Mouse (Mus musculus): ENCODE measurements around the gene Cracr2b. TPM values are rescaled to one million over a fixed set of nuclear protein-coding genes. Genes with fewer than 3 reads are reported as not detected.
A peak's percentile ranks its signal among the peaks of the same experiment; 100 is the strongest.

Gene Cracr2b
- polyA plus RNA-seq, 1 experiment from 2014 or later: 4.3 TPM

- H3K36me3 ChIP-seq (replicated peaks): peaks cover 12% of the 10 kb centered on the region; the same call in 1 of the 2 replicates
- peaks cover 34% of the 10 kb centered on the region for H3K4me1 ChIP-seq
- H3K27ac ChIP-seq: no peak overlapping the region
- no peak overlapping the region for H3K9ac ChIP-seq
- H3K4me2 ChIP-seq: no peak overlapping the region
- no peak for ATAC-seq (ENCODE audit: low FRiP score)
- H3K27me3 ChIP-seq: peaks cover 69% of the 10 kb centered on the region
- WGBS: 80% methylated on average over 5 of the region's 5 CpGs
- H3K4me3 ChIP-seq (replicated peaks): no peak overlapping the region
- no peaks in the 10 kb centered on the region for H3K9me3 ChIP-seq
Observed at GRCm38 (mm10) chr7:141460001-141460390, 898 bp upstream of the Cracr2b start.

GRCm38 (mm10) chr7:141461521-141462332 is 833 bp downstream of the Cracr2b start:
- Histone ChIP-seq H3K4me3 (replicated peaks) (peak overlapping the region; percentile 38), H3K27me3 (peaks cover 81% of the 10 kb centered on the region), H3K27ac (no peak overlapping the region), H3K9me3 (no peaks in the 10 kb centered on the region), H3K4me1 (peaks cover 25% of the 10 kb centered on the region), H3K4me2 (peak overlapping the region; percentile 58), H3K9ac (peak overlapping the region; percentile 47), H3K36me3 (replicated peaks) (peaks cover 12% of the 10 kb centered on the region; the same call in 1 of the 2 replicates)
- whole genome bisulfite sequencing: 3% methylated on average over 52 of the region's 59 CpGs
- no peak for ATAC-seq (ENCODE audit: low FRiP score)

- no peak for ATAC-seq (ENCODE audit: low FRiP score)
- Histone ChIP-seq H3K27ac (no peak overlapping the region), H3K4me1 (peaks cover 30% of the 10 kb centered on the region), H3K4me3 (replicated peaks) (peak overlapping the region; percentile 38), H3K9ac (no peak overlapping the region), H3K9me3 (no peaks in the 10 kb centered on the region), H3K36me3 (replicated peaks) (peaks cover 12% of the 10 kb centered on the region; the same call in 1 of the 2 replicates), H3K4me2 (peak overlapping the region; percentile 58; the same call in 1 of the 2 replicates), H3K27me3 (peaks cover 84% of the 10 kb centered on the region)
- WGBS: 17% methylated on average over 5 of the region's 5 CpGs
Observed at GRCm38 (mm10) chr7:141462333-141462821, 1.5 kb downstream of the Cracr2b start.

GRCm38 (mm10) chr7:141463824-141464602 is 3.1 kb downstream of the Cracr2b start:
- WGBS: 23% methylated on average over 12 of the region's 12 CpGs
- Histone ChIP-seq H3K4me2 (0 out of 2 replicates have a peak overlapping the region, but pooled peaks have one; percentile 15), H3K36me3 (replicated peaks) (peaks cover 7% of the 10 kb centered on the region; the same call in 1 of the 2 replicates), H3K27ac (no peak overlapping the region), H3K9ac (no peak overlapping the region), H3K4me1 (peaks cover 47% of the 10 kb centered on the region), H3K9me3 (no peaks in the 10 kb centered on the region), H3K27me3 (peaks cover 79% of the 10 kb centered on the region), H3K4me3 (replicated peaks) (peak overlapping the region; percentile 13)
- ATAC-seq (ENCODE audit: low FRiP score): no peak

DNA sequence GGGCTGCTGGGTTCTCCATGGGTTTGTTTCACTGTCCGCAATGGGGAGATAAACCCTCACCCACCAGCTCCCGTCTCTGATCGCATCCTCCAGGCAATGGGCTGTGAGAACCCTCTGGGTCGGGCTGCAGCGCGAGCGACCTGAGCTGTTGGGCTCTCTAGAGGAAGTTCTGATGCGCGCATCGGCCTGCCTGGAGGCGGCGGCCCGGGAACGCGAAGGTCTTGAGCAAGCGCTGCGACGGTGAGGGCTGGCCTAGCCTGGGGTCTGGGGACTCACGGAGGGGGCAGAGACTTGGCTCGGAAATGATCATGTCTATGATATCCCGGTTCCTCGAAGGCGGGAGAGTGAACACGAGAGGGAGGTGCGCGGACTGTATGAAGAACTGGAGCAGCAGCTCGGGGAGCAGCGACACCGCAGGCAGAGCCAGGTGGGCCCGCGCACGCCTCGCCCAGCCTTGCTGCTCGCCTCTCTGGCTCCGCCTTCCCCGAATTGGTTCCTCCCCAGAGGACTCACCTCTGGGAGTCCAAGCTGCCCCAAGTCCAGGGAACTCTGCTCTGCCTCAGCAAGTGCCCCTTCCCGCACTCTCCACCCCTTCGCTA is 3.8 kb downstream of the Cracr2b start:
- H3K27ac ChIP-seq: no peak overlapping the region
- ATAC-seq (ENCODE audit: low FRiP score): no peak
- H3K9ac ChIP-seq: 0 out of 2 replicates have a peak overlapping the region, but pooled peaks have one; percentile 25
- H3K4me1 ChIP-seq: peaks cover 54% of the 10 kb centered on the region
- 2% methylated on average over 38 of the region's 38 CpGs for WGBS
- H3K9me3 ChIP-seq: no peaks in the 10 kb centered on the region
- peak overlapping the region; percentile 13 for H3K4me3 ChIP-seq (replicated peaks)
- peak overlapping the region; percentile 15 for H3K4me2 ChIP-seq
- H3K36me3 ChIP-seq (replicated peaks): peaks cover 4% of the 10 kb centered on the region; the same call in 1 of the 2 replicates
- H3K27me3 ChIP-seq: peaks cover 73% of the 10 kb centered on the region

GRCm38 (mm10) chr7:141465388-141466044 is 4.6 kb downstream of the Cracr2b start:
- Histone ChIP-seq H3K9me3 (no peaks in the 10 kb centered on the region), H3K27ac (no peak overlapping the region), H3K4me3 (replicated peaks) (no peak overlapping the region), H3K4me1 (peaks cover 54% of the 10 kb centered on the region), H3K4me2 (no peak overlapping the region), H3K36me3 (replicated peaks) (peaks cover 12% of the 10 kb centered on the region), H3K27me3 (peaks cover 64% of the 10 kb centered on the region), H3K9ac (peak overlapping the region; percentile 25; the same call in 1 of the 2 replicates)
- WGBS: 49% methylated on average over 8 of the region's 10 CpGs
- ATAC-seq (ENCODE audit: low FRiP score): no peak

GRCm38 (mm10) chr7:141466045-141466394 is 5.1 kb downstream of the Cracr2b start:
- Histone ChIP-seq H3K4me2 (no peak overlapping the region), H3K4me3 (replicated peaks) (no peak overlapping the region), H3K27ac (no peak overlapping the region), H3K4me1 (peaks cover 54% of the 10 kb centered on the region), H3K9me3 (no peaks in the 10 kb centered on the region), H3K9ac (no peak overlapping the region), H3K27me3 (peaks cover 59% of the 10 kb centered on the region), H3K36me3 (replicated peaks) (peaks cover 17% of the 10 kb centered on the region)
- 77% methylated on average over 7 of the region's 7 CpGs for WGBS
- ATAC-seq (ENCODE audit: low FRiP score): no peak

DNA sequence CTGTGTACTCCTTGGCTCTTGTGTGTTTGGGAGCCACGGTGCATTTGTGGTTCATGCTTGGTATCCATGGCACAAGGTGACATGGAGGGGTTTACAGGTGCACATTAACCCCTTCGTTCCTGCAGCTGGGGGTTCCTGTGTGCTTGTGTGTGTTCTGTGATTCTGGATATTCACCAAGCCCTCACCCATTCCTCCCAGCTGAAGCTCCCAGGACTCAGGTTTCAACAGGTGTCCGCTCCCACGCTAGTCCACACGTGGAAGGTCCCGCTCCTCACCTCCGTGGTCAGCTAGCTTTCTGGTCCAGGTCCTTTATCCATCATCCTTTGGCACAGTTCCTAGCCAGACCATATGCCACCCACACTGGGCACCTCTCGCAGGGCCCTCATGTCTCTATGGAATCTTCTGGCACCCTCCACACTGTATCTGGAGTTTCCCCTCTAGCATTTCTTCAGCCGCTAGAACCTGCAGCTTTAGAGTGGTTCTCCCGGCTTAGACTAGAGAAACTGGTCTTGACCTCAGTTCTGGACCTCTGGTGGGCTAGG is 5.8 kb downstream of the Cracr2b start:
- no peaks in the 10 kb centered on the region for H3K9me3 ChIP-seq
- peak overlapping the region; percentile 60 for H3K4me3 ChIP-seq (replicated peaks)
- peaks cover 53% of the 10 kb centered on the region for H3K27me3 ChIP-seq
- H3K36me3 ChIP-seq (replicated peaks): peaks cover 23% of the 10 kb centered on the region
- H3K4me2 ChIP-seq: peak overlapping the region; percentile 65
- H3K4me1 ChIP-seq: peaks cover 50% of the 10 kb centered on the region
- 61% methylated on average over 10 of the region's 10 CpGs for WGBS
- no peak overlapping the region for H3K27ac ChIP-seq
- peak overlapping the region; percentile 71 for H3K9ac ChIP-seq
- ATAC-seq (ENCODE audit: low FRiP score): no peak

DNA sequence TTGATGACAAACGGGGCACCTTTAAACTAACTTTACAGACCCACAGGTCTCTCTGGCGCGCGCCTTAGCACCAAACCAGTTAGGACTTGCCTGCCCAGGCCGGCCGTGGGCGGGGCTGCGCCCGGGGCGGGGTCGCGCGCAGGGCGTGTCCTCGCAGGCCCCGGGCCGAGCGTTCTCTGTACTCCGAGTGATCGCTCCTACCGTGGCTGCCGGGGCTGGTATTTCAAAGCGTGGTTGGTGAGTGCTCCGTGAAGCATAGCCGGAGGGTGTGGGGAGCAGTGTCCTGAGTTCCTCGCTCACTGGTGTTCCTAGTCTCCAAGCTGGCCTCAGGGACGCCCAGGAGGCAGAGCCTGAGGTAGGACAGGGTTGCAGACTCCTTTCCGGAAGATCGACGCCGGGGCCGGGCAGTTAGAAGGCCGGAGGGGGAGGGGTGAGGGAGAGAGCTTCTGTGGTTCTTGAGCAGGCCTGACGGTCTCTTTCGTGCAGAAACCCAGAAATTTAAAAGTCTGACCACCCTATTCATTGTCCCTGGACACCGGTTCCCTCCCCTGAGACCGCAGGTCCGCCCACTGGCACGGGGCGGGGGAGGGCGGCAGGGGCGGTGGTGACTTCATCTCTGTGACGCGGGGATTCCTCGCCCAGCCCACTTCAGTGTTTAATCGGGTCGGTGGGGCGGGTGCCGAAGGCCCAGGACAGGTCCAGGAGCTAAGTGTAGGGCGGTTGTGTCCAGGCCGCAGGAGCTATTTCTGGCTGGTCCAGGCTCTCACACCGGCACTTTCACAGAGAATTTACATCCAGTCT is 6.5 kb downstream of the Cracr2b start, which contains the start of gene Cd151:
Gene Cd151 (plus strand): TSS at position 163 of the 801 bp plus-strand sequence.
- Histone ChIP-seq H3K27ac (peak within 1 kb of the TSS; percentile 84), H3K9ac (peak within 1 kb of the TSS; percentile 71), H3K9me3 (no peaks in the 10 kb centered on the region), H3K36me3 (replicated peaks) (peaks cover 29% of the 10 kb centered on the region), H3K27me3 (peaks cover 45% of the 10 kb centered on the region), H3K4me2 (peak within 1 kb of the TSS; percentile 65), H3K4me1 (peaks cover 42% of the 10 kb centered on the region), H3K4me3 (replicated peaks) (peak within 1 kb of the TSS; percentile 60)
- peak; percentile 72 for ATAC-seq (ENCODE audit: low FRiP score)
- under 1% methylated on average over 52 of the region's 52 CpGs for WGBS

GRCm38 (mm10) chr7:141468164-141468521 is 7.2 kb downstream of the Cracr2b start:
- Histone ChIP-seq H3K27ac (peak overlapping the region; percentile 84), H3K4me3 (replicated peaks) (peak overlapping the region; percentile 60), H3K9ac (peak overlapping the region; percentile 71), H3K4me1 (peaks cover 41% of the 10 kb centered on the region), H3K36me3 (replicated peaks) (peaks cover 34% of the 10 kb centered on the region), H3K4me2 (peak overlapping the region; percentile 65), H3K27me3 (peaks cover 38% of the 10 kb centered on the region), H3K9me3 (no peaks in the 10 kb centered on the region)
- ATAC-seq (ENCODE audit: low FRiP score): peak; percentile 6; the same call in 1 of the 2 replicates
- 29% methylated on average over 5 of the region's 5 CpGs for WGBS

Measured in forebrain, embryonic 12.5 days (tissue).